Mouse (Mus musculus): ENCODE measurements at regions not wholly inside any gene's neighbourhood (a gene's known extent, or its start where the extent isn't known, plus 50 kb on each side); places are given as distances from the start of the nearest gene placed in this dataset.

- no peak for DNase-seq (ENCODE audit: low spot score in 2 of 2)
These were observed 60.0 kb upstream of the Gpr141 start for GRCm38 (mm10) chr13:19883896-19884658.

GRCm38 (mm10) chr13:19882889-19883288 lies 58.8 kb upstream of the Gpr141 start:
- no peak for DNase-seq (ENCODE audit: low spot score in 2 of 2)

DNA sequence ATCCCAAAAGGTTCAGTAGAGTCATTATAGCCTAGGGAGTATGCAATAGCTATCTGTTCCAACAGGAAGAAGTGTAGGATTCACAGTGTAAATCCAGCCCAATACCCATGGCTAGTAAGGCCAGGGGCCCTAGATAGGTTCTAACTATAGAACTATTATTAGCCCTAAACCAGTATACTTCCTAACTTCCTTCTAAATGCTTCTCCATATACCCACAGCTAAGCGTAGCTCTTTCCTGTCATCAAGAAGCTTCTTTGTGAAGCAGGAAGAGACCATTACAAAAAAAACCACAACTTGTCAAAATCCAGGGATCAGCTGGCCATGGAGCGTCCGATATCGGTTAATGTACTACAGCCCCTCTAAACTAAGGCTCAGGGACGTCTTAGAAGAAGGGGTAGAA lies 57.7 kb upstream of the Gpr141 start:
- no peak for DNase-seq (ENCODE audit: low spot score in 2 of 2)

DNA sequence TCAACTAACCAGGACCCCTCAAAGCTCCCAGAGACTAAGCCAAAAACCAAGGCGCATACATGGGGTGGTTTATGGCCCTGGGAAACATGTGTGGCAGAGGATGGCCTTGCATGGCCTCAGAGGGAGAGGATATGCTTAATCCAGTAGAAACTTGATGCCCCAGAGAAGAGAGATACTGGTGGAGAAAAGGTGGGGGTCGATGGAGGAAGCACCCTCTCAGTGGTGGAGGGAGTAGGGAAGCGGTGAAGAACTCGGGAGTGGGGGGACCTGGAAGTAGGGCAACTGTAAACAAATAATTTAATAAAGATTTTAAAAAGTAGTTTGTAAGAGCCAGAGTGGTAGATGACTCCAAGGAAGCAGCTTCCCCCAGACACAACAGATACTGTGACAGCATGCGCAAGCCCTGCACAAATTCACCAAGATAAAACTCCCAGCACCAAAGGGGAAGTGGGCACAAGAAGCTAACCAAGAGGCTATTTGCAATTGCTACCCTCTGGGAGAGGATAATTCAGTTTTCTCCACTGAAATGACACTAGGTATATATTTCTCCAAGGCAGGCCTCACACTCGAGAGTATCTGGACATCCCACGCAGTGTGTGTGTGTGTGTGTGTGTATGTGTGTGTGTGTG lies 50.7 kb upstream of the Gpr141 start:
- DNase-seq (ENCODE audit: low spot score in 2 of 2): no peak

Measured in right cerebral cortex, postnatal 10 days (tissue).